Mouse (Mus musculus): Measurements from ENCODE around the gene Cul5.

Gene Cul5

GRCm38 (mm10) chr9:53669680-53670219, at the start of gene Cul5:
Gene Cul5 (minus strand): TSS chr9:53670014.
- CTCF ChIA-PET = interaction anchor here (0.6 to 1.4 kb wide), 2 partner anchors 150 to 155 kb away, joined by 3 to 8 read pairs; no protein-coding TSS in a partner anchor

- CTCF ChIA-PET = interaction anchor here (0.5 kb wide), 2 partner anchors 12 to 103 kb away, joined by 3 to 10 read pairs; no protein-coding TSS in a partner anchor
Measured at GRCm38 (mm10) chr9:53705992-53706696, 36.3 kb upstream of the Cul5 start, which contains the start of gene Rab39. Gene Rab39 (minus strand): TSS chr9:53706232.

GRCm38 (mm10) chr9:53705491-53705991, 35.7 kb upstream of the Cul5 start:
- CTCF ChIA-PET = interaction anchor here (0.5 kb wide), 1 partner anchor 103 kb away, joined by 3 read pairs; no protein-coding TSS in a partner anchor

- CTCF ChIA-PET = no interaction called here
Measured at GRCm38 (mm10) chr9:53702991-53703390, 33.2 kb upstream of the Cul5 start.

GRCm38 (mm10) chr9:53700496-53700895, 30.7 kb upstream of the Cul5 start:
- CTCF ChIA-PET = no interaction called here

GRCm38 (mm10) chr9:53695846-53696245, 26.0 kb upstream of the Cul5 start:
- CTCF ChIA-PET = interaction anchor here (0.5 kb wide), 1 partner anchor 51 kb away, joined by 3 read pairs; no protein-coding TSS in a partner anchor

GRCm38 (mm10) chr9:53693718-53694117, 23.9 kb upstream of the Cul5 start:
- CTCF ChIA-PET = no interaction called here

- CTCF ChIA-PET = no interaction called here
Measured at GRCm38 (mm10) chr9:53691745-53692670, 22.2 kb upstream of the Cul5 start.

GRCm38 (mm10) chr9:53680851-53681250, 11.0 kb upstream of the Cul5 start:
- CTCF ChIA-PET = interaction anchor here (0.7 kb wide), 1 partner anchor 16 kb away, joined by 3 read pairs; no protein-coding TSS in a partner anchor

GRCm38 (mm10) chr9:53676921-53677320, 7.1 kb upstream of the Cul5 start:
- CTCF ChIA-PET = no interaction called here

GRCm38 (mm10) chr9:53673571-53673970, 3.8 kb upstream of the Cul5 start:
- CTCF ChIA-PET = interaction anchor here (1.2 kb wide), 1 partner anchor 79 kb away, joined by 3 read pairs; no protein-coding TSS in a partner anchor

GRCm38 (mm10) chr9:53667020-53667669, 2.7 kb downstream of the Cul5 start:
- CTCF ChIA-PET = interaction anchor here (2.1 kb wide), 1 partner anchor 64 kb away, joined by 7 read pairs; no protein-coding TSS in a partner anchor

GRCm38 (mm10) chr9:53666665-53667019, 3.2 kb downstream of the Cul5 start:
- CTCF ChIA-PET = interaction anchor here (2.1 kb wide), 1 partner anchor 64 kb away, joined by 7 read pairs; no protein-coding TSS in a partner anchor

- CTCF ChIA-PET = interaction anchor here (0.6 to 1.3 kb wide), 2 partner anchors 16 to 1510 kb away, joined by 3 to 4 read pairs; no protein-coding TSS in a partner anchor
Measured at GRCm38 (mm10) chr9:53665428-53665827, 4.4 kb downstream of the Cul5 start.

- CTCF ChIA-PET = interaction anchor here (1.3 kb wide), 1 partner anchor 16 kb away, joined by 3 read pairs; no protein-coding TSS in a partner anchor
Measured at GRCm38 (mm10) chr9:53664819-53665218, 5.0 kb downstream of the Cul5 start.

- CTCF ChIA-PET = no interaction called here
Measured at GRCm38 (mm10) chr9:53634796-53635195, 35.0 kb downstream of the Cul5 start.

- CTCF ChIA-PET = no interaction called here
Measured at GRCm38 (mm10) chr9:53615246-53615645, 54.6 kb downstream of the Cul5 start.

GRCm38 (mm10) chr9:53614286-53614685, 55.5 kb downstream of the Cul5 start:
- CTCF ChIA-PET = no interaction called here

GRCm38 (mm10) chr9:53609968-53610781, 59.6 kb downstream of the Cul5 start, which contains the start of gene Acat1:
Gene Acat1 (minus strand): TSS chr9:53610382.
- CTCF ChIA-PET = no interaction called here

All from spleen, embryonic (tissue).